Mouse (Mus musculus) thymus, adult 2 months (tissue): ENCODE data around the gene Kctd8. TPM values are rescaled to one million over a fixed set of nuclear protein-coding genes. Genes with fewer than 3 reads are reported as not detected.

Experiments
- DNase-seq: peaks from one replicate; pipeline ENCODE4 v3.0.0; 2021
- H3K27ac ChIP-seq: fragments of 200-500 bp; 2 replicates; pipeline ENCODE4 v1.5.1; 2012; ENCODE audit warnings: low read length, control low read depth; ENCODE audit not compliant: control insufficient read depth, insufficient read depth
- H3K27me3 ChIP-seq: fragments of 200-500 bp; 2 replicates; pipeline ENCODE4 v1.6.1; 2012; ENCODE audit warnings: mild to moderate bottlenecking, low read length, moderate library complexity, mixed read lengths; ENCODE audit not compliant: control insufficient read depth, insufficient read depth
- H3K36me3 ChIP-seq: fragments of 200-500 bp; 2 replicates; pipeline ENCODE4 v1.6.1; 2012; ENCODE audit warnings: mild to moderate bottlenecking, low read length, moderate library complexity; ENCODE audit not compliant: control insufficient read depth, insufficient read depth
- H3K4me1 ChIP-seq: fragments of 200-500 bp; replicated peaks from 2 replicates; pipeline ENCODE4 v1.6.1; 2012; ENCODE audit warnings: low read length; ENCODE audit not compliant: control insufficient read depth, insufficient read depth
- H3K4me3 ChIP-seq: fragments of 200-500 bp; 2 replicates; pipeline ENCODE4 v1.5.1; 2012; ENCODE audit warnings: mild to moderate bottlenecking, low read length, control low read depth, moderate library complexity; ENCODE audit not compliant: control insufficient read depth, insufficient read depth
- CTCF ChIP-seq: fragments of 200-500 bp; IDR thresholded peaks from 2 replicates; pipeline ENCODE4 v1.5.1; 2012; ENCODE audit warnings: mild to moderate bottlenecking, control low read depth, low read length, moderate library complexity, borderline replicate concordance; ENCODE audit not compliant: control insufficient read depth, poor library complexity, insufficient read depth; ENCODE audit errors: extremely low read depth
- POLR2A ChIP-seq: fragments of 200-500 bp; IDR thresholded peaks from 2 replicates; pipeline ENCODE4 v1.6.1; 2012; ENCODE audit warnings: mild to moderate bottlenecking, low read length, control low read depth, moderate library complexity; ENCODE audit not compliant: control insufficient read depth, poor library complexity, insufficient read depth; ENCODE audit errors: extremely low read depth
- WGBS: fragments of 180-500 bp; shearing (Covaris S2); methylation state at CpG from one replicate; pipeline ENCODE4 v1.1.7; 2018; 5-methylcytosine and 5-hydroxymethylcytosine counted together
- polyA plus RNA-seq: library from polyadenylated mRNA; depleted of rRNA; stranded (reverse); fragments of >200 nt; gene quantifications from 2 replicates; pipeline ENCODE4 v1.2.3, GENCODE M21; 2012; rRNA removed

The Kctd8 gene
- polyA plus RNA-seq, 1 experiment, result 0.11 TPM

DNA sequence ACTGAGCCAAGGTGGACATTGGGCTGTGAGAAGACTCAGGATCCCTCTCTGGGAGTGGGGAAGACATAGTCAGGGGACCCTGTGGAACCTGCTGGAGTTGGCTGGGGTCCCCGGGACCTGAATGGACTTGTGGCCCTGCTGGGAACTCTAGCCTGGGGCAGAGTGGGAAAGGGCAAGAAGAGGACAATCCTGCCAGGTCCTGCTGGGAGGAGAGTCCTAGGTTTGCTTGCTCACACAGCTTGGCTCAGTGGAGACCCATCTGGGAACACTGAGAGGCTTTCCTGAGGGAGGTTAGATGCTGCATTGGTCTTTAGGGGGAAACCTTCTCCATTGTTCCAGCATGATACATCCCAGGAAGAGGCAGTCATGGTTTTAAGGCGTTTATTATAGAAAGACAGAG lies 133.8 kb downstream of the Kctd8 start:
- TF ChIP-seq POLR2A (no peak), CTCF (no peak)
- WGBS, result 55% methylated on average over 2 of the region's 2 CpGs
- H3K27me3 ChIP-seq, result no peaks in the 10 kb centered on the region
- H3K27ac ChIP-seq, result no peak overlapping the region
- DNase-seq, result no peak
- H3K4me1 ChIP-seq, result no peaks in the 10 kb centered on the region
- no peaks in the 10 kb centered on the region for H3K36me3 ChIP-seq
- H3K4me3 ChIP-seq, result no peak overlapping the region

DNA sequence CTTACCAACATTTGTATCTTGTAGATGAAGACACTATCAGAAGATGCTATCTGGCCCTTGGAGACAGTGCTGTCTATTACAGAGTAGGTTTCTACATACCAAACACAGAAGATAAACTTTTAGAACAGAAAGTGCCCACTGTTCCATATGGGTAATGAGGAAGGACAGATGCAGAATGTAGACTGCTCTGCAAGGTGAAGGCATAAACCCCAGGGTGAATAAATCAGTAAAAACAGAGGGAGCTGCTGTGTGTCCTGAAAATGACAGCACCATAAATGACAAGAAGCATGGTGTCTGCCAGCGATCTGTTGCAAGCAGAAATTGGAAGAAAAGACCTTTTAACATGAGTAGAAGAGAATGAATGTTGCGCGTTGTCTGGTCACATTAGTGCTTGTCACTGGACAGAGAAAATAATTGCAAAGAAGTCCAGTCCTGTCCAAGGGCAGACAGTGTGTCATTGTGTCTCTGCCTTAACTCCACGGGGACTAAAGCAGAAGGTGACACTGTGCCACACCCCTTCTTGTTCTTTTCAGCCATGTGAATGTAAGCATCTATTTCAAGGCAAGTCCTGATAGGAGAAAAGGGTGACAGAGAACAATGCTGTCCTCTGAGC lies 181.5 kb downstream of the Kctd8 start:
- Histone ChIP-seq H3K27ac (no peak overlapping the region), H3K4me3 (no peak overlapping the region), H3K4me1 (no peaks in the 10 kb centered on the region), H3K27me3 (no peaks in the 10 kb centered on the region), H3K36me3 (no peaks in the 10 kb centered on the region)
- DNase-seq, result no peak
- no peak for TF ChIP-seq CTCF
- TF ChIP-seq POLR2A, result no peak
- WGBS, result 89% methylated on average over 4 of the region's 4 CpGs

DNA sequence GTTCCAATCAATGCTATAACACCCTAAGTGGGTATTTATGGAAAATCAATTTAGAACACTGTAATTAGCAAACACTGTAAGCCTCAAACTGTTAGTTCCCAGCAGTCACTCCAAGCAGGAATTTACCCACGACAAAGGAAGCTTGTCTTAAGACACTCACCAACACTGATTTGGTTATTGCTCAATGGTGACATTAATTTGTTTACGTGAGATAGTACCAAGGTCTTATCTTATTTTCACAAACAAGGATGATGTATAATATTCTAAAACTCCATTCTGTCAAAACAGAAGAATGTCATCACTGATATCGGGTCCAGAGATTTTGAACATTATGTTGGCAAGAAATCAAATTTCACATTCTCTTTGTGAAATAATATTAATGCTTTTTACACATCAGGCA lies 185.0 kb downstream of the Kctd8 start:
- no peak for DNase-seq
- Histone ChIP-seq H3K4me1 (no peaks in the 10 kb centered on the region), H3K4me3 (no peak overlapping the region), H3K27me3 (no peaks in the 10 kb centered on the region), H3K27ac (no peak overlapping the region), H3K36me3 (no peaks in the 10 kb centered on the region)
- 88% methylated on average over 3 of the region's 3 CpGs for WGBS
- TF ChIP-seq POLR2A (no peak), CTCF (no peak)

DNA sequence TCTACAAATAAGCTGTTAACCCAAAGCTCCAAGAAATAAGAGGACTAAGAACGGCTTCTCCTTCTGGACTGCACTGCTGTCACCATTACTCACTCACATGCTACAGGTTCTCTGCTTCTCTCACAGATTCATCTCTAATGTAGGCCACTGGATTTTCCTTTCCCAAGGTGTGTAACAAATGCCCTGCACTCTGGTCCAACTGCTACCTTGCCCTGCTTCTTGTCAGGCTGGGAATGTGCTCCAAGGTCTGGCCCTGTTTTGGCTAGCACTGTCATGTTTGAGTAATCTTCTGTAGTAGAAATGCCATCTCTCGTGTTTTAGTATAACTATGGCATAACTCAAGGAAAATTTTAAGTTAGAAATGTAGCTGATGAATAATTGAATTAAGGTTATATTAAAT lies 195.7 kb downstream of the Kctd8 start:
- no peak overlapping the region for H3K4me3 ChIP-seq
- 93% methylated on average over 2 of the region's 2 CpGs for WGBS
- no peaks in the 10 kb centered on the region for H3K27me3 ChIP-seq
- no peak for DNase-seq
- H3K27ac ChIP-seq, result no peak overlapping the region
- H3K36me3 ChIP-seq, result no peaks in the 10 kb centered on the region
- TF ChIP-seq POLR2A (no peak), CTCF (no peak)
- no peaks in the 10 kb centered on the region for H3K4me1 ChIP-seq

DNA sequence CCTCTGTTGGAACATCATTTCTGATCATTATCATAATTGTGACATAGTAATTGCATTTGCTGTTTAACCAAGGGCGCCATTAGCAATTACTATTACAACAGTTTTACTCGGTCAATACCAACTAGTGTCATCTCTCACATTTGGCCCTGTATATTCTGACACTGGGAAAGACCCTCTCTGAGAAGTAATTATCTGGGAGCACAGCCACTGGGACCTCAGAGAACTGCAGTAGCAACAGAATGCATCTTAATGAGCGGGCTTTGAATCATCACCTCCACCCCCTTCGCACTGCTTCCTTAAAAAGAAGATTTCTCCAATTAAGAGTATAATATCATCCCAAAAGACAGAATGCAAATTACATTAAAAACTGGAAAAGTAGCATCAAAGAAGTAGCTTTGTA lies 200.4 kb downstream of the Kctd8 start:
- no peaks in the 10 kb centered on the region for H3K27me3 ChIP-seq
- no peaks in the 10 kb centered on the region for H3K36me3 ChIP-seq
- no peaks in the 10 kb centered on the region for H3K4me1 ChIP-seq
- H3K4me3 ChIP-seq, result no peak overlapping the region
- no peak for TF ChIP-seq CTCF
- TF ChIP-seq POLR2A, result no peak
- H3K27ac ChIP-seq, result no peak overlapping the region
- WGBS, result 90% methylated on average over 4 of the region's 4 CpGs
- DNase-seq, result no peak

DNA sequence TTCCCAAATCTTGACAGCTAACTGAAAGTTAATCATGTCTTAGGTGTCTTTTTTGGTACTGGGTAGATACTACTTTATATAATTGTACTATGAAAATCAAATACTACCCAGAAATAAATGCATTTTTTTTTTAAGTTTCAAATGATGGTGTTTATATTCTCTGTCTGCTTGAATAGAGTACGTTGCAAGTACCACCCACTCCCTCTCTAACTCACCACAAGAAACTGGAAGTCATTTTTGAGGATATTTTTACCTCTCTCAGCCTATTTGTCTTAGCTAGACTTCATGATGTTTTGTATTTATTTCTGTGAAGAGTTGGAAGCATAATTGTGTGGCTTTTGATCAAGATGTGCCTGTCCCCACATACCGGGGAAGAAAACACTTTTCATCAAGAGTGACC lies 232.8 kb downstream of the Kctd8 start:
- no peak for DNase-seq
- H3K36me3 ChIP-seq, result no peaks in the 10 kb centered on the region
- WGBS, result 73% methylated on average over 2 of the region's 2 CpGs

GRCm38 (mm10) chr5:69088912-69089311 lies 252.6 kb downstream of the Kctd8 start:
- no peak for DNase-seq
- H3K4me1 ChIP-seq, result no peaks in the 10 kb centered on the region
- H3K27me3 ChIP-seq, result no peaks in the 10 kb centered on the region
- H3K36me3 ChIP-seq, result no peaks in the 10 kb centered on the region
- H3K4me3 ChIP-seq, result no peak overlapping the region
- no peak overlapping the region for H3K27ac ChIP-seq
- TF ChIP-seq CTCF, result no peak
- TF ChIP-seq POLR2A, result no peak

More for the DNA sequence above, 232.8 kb downstream of the Kctd8 start:
- Histone ChIP-seq H3K4me1 (no peaks in the 10 kb centered on the region), H3K4me3 (no peak overlapping the region), H3K27ac (no peak overlapping the region), H3K27me3 (no peaks in the 10 kb centered on the region)
- TF ChIP-seq CTCF, result no peak
- TF ChIP-seq POLR2A, result no peak

Other genes starting within 250 kb of the Kctd8 start
- gene Yipf7, start 201.0 kb upstream of the Kctd8 start, polyA plus RNA-seq, result 0.37 and 9.2 TPM in 2 replicates
- gene Guf1, start 215.2 kb upstream of the Kctd8 start, polyA plus RNA-seq, result 7.4 and 8.1 TPM in 2 replicates